Mouse (Mus musculus) layer of hippocampus, postnatal 14 days (tissue): Measurements from ENCODE around the gene Ubxn6. TPM values are rescaled to one million over a fixed set of nuclear protein-coding genes. Genes with fewer than 3 reads are reported as not detected.

ENCODE experiments used
- DNase-seq, 2 experiments: peaks; one replicate each; pipeline ENCODE4 v3.0.0; 2021 to 2022; ENCODE audit warnings: low spot score in 2 of 2, mixed read lengths in 1 of 2
- total RNA-seq, 2 experiments: library from RNA; stranded (reverse); gene quantifications; 2 replicates each; pipeline ENCODE4 v1.2.3; 2021

Ubxn6 gene
- total RNA-seq, 2 experiments from 2014 or later = 64.4 to 72.8 TPM

DNA sequence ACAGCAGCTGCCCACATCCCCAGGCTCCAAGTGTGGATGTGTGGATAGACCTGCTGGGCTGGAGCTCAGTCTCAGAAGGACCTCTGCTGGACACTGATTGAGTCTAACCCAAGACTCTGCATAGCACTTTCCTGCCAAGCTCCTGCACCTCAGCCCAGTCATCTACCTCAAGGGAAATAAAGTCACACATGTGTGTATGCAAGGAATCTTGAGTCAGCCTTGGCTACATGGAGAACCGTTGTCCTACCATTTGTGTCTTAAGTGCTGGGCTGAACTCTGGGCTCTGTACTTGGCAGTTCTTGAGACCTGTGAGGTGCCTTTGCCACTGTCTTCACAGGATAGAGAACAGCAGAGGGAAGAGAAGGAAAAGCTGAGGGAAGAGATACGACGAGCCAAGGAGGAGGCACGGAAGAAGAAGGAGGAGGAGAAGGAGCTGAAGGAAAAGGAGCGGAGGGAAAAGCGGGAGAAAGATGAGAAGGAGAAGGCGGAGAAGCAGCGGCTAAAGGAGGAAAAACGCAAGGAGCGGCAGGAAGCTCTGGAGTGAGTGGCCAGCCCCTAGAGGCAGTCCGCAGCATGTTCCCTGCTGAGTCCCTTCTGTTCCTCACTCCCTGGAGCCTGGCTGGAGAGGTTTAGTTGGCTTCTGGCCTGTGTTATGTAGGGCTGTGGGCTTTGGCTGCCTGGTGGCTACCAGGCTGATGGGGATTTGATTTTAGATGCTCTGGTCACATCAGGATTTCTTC is 17.3 kb downstream of the Ubxn6 start:
- DNase-seq = no peak

DNA sequence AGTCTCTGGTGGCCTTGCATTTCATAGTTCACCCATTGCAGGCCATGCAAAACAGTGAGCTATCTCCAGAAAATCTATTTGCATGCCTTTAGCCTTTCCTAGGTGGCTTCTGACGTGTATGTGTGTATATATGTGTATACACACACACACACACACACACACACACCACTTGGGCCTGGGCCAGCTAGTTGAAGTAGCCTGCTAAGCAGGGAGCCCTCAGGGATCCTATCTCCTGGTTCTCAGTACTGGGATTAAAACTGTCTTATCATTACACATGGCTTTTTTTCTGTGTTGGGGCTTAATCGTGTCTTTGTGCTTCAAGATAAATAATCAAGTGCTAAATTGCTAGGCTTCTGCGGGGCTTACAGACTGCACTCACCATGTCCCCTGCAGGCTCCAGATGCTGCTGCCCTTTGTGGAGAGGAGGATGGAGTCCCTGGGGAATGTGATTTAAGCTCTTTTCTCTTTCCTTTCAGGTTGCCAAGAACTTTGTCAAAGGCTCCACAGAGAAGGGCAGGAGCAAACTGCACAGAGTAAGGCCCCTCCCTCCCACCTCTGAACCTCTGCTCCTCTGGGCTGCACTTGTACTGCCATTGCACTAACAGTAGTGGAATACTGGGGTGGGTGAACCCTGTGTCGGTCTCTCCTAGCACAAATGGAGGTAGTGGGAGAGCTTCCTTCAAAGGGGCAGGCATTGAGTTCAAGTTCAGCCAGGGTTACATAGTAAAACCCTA is 18.7 kb downstream of the Ubxn6 start:
- no peak for DNase-seq

GRCm38 (mm10) chr17:56054938-56055337 is 19.9 kb downstream of the Ubxn6 start:
- DNase-seq = no peak

- no peak for DNase-seq
Observed at GRCm38 (mm10) chr17:56051369-56051768, 23.5 kb downstream of the Ubxn6 start.

DNA sequence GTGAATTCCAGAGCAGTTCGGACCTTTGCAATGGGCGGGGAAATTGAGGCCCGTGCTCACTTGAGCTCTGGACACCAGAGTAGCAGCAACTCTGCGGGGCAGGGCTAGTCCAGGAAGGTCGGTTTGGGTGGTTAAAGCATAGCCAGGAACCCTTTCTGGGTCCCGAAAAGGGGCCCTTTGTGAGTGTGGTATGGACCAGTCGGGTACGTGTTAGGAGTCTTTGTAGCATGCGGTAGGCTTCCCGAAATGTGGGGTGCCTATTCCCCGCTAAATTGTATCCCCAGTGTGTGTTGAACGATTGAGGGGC is 34.0 kb downstream of the Ubxn6 start:
- DNase-seq = no peak

- DNase-seq = peak; percentile 94 to 98
Observed at GRCm38 (mm10) chr17:56040030-56040856, 34.6 kb downstream of the Ubxn6 start, which contains the start of gene Chaf1a. TSS of gene Chaf1a (plus strand) at chr17:56040439.

- no peak for DNase-seq
Observed at GRCm38 (mm10) chr17:56039345-56039744, 35.5 kb downstream of the Ubxn6 start.

DNA sequence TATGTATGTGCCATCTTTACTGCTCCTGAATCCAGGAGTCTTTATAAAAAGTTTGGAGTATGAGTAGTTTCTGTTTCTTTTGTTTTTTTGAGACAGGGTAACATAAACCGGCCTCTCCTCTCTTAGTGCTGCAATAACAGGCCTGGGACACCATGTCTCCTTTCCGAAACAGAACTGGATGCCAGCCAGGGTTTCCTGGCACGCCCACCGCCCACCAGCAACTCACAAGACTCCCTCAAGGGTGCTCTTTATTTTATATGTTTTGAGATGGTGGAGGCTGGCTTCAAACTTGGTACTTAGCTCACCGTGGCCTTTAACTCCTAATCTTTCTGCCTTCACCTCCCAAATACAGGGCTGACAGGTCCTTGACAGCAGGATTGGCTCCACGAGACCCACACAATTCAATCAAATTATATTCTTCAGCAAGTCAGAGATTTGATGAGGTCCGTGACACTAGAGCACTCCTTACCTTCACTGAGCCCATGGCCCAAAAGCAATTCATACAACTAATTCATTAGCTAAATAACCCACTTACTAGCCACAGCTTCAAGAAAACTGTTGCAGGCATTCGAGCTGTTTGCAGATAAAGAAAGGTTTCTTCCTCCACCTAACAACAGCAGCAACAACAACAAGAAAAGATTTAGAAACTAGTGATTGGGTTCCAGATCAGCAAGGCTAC is 36.1 kb downstream of the Ubxn6 start:
- DNase-seq = no peak

GRCm38 (mm10) chr17:56036901-56037287 is 37.9 kb downstream of the Ubxn6 start:
- no peak for DNase-seq

DNA sequence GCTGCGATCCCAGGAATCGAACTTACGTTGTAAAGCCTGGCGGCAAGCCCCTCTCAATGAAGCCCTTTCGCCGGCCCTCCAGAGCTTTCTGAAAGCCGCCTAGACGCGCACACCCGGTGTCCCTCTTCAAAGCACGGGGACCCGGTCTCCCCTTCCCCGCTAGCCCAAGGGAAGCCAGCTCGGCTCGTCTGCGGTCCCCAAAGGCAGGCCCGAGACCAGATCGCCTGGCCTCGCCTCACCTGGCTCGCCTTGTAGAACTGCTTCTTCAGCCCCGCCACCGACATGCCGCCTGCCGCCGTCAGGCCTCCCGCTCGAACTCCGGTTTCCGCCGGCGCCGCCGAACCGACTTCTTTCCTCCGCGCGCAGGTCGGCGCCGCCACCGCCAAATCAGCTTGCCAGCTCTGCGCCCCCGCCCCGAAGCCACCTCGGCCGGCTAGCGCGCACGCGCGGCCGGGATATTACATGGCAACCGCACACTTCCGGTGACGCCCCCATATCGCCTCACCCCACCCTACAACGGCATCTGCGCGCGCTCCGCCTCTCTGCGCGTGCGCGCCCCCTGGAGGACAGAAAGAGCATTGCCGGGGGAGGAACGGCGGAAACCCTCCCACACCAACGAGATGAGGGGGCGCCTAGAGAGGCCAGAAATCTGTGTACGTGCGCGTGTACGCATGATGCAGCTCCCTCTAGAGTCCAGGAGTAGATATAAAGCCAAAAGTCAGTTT is 38.5 kb downstream of the Ubxn6 start, which contains the start of gene Sh3gl1:
Sh3gl1 (minus strand) TSS at position 460 of the 725 bp plus-strand sequence.
- DNase-seq = peak; percentile 100

GRCm38 (mm10) chr17:56035216-56035615 is 39.6 kb downstream of the Ubxn6 start:
- DNase-seq = no peak

GRCm38 (mm10) chr17:56034726-56035100 is 40.1 kb downstream of the Ubxn6 start:
- no peak for DNase-seq

GRCm38 (mm10) chr17:56034040-56034725 is 40.6 kb downstream of the Ubxn6 start:
- DNase-seq = no peak

- no peak for DNase-seq
Observed at GRCm38 (mm10) chr17:56032831-56033230, 42.0 kb downstream of the Ubxn6 start.

- DNase-seq = no peak
Observed at GRCm38 (mm10) chr17:56032127-56032733, 42.6 kb downstream of the Ubxn6 start.

DNA sequence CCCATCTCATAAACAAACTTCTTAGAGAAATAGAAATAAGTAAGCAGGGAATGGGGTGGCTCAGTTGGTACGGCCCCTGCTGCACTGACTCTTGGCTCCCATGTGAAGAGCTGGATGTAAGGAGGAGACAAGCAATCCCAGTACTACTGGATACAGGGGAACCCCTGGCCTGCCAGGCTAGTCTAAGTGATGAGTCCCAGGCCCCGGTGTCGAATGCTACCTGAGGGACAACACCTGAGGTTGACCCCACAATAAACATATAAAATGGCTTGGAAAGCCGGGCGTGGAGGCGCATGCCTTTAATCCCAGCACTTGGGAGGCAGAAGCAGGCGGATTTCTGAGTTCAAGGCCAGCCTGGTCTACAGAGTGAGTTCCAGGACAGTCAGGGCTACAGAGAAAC is 43.4 kb downstream of the Ubxn6 start:
- no peak for DNase-seq

- DNase-seq = no peak
Observed at GRCm38 (mm10) chr17:56030919-56031318, 43.9 kb downstream of the Ubxn6 start.

- DNase-seq = no peak
Observed at GRCm38 (mm10) chr17:56030238-56030870, 44.5 kb downstream of the Ubxn6 start.
